Mouse (Mus musculus) hindbrain, embryonic 11.5 days (tissue): ENCODE data around the gene Wdr18. TPM values are rescaled to one million over a fixed set of nuclear protein-coding genes. Genes with fewer than 3 reads are reported as not detected.

Source experiments
- ATAC-seq: fragments of 200-750 bp; cut with Nextera tagmentation; 2 replicates; pipeline ENCODE4 v1.8.0; 2017; ENCODE audit warnings: mild to moderate bottlenecking, moderate TSS enrichment, moderate library complexity; ENCODE audit not compliant: low FRiP score
- DNase-seq: peaks from one replicate; pipeline ENCODE4 v3.0.0-alpha.2; 2015; ENCODE audit warnings: low spot score
- H3K27ac ChIP-seq: fragments of 300-500 bp; sonication (generic); 2 replicates; pipeline ENCODE4 v1.5.1; 2014; ENCODE audit warnings: mild to moderate bottlenecking, low read depth, low read length
- H3K27me3 ChIP-seq: fragments of 300-500 bp; sonication (generic); 2 replicates; pipeline ENCODE4 v1.6.1; 2014; ENCODE audit warnings: mild to moderate bottlenecking, low read length, moderate library complexity, mixed read lengths; ENCODE audit not compliant: control insufficient read depth, insufficient read depth
- H3K36me3 ChIP-seq: fragments of 300-500 bp; sonication (generic); 2 replicates; pipeline ENCODE4 v1.6.1; 2014; ENCODE audit warnings: mild to moderate bottlenecking, low read length, moderate library complexity, mixed read lengths; ENCODE audit not compliant: control insufficient read depth, insufficient read depth
- H3K4me1 ChIP-seq: fragments of 300-500 bp; sonication (generic); replicated peaks from 2 replicates; pipeline ENCODE4 v1.6.1; 2014; ENCODE audit warnings: low read length, mixed read lengths; ENCODE audit not compliant: control insufficient read depth, insufficient read depth
- H3K4me2 ChIP-seq: fragments of 300-500 bp; sonication (generic); replicated peaks from 2 replicates; pipeline ENCODE4 v1.6.1; 2014; ENCODE audit warnings: mild to moderate bottlenecking, low read depth, low read length
- H3K4me3 ChIP-seq: fragments of 300-500 bp; sonication (generic); 2 replicates; pipeline ENCODE4 v1.5.1; 2014; ENCODE audit warnings: low read depth, low read length
- H3K9ac ChIP-seq: fragments of 300-500 bp; sonication (generic); 2 replicates; pipeline ENCODE4 v1.6.1; 2014; ENCODE audit warnings: low read depth, low read length
- H3K9me3 ChIP-seq: fragments of 300-500 bp; sonication (generic); 2 replicates; pipeline ENCODE4 v1.6.1; 2016; ENCODE audit warnings: low read length; ENCODE audit not compliant: control insufficient read depth
- WGBS: fragments of 180-500 bp; shearing (Covaris S2); extraction: QIAGEN DNeasy Blood & Tissue Kit; methylation state at CpG from one replicate; pipeline ENCODE4 v1.1.7; 2014; 5-methylcytosine and 5-hydroxymethylcytosine counted together
- polyA plus RNA-seq: library from polyadenylated mRNA; unstranded; fragments of >200 nt; fragmentation: Nextera tagmentation; extraction: Ambion mirVana; gene quantifications from 2 replicates; pipeline ENCODE4 v1.2.1, GENCODE M21; 2014

The Wdr18 gene
- polyA plus RNA-seq, 1 experiment from 2014 or later = 94.7 TPM

DNA sequence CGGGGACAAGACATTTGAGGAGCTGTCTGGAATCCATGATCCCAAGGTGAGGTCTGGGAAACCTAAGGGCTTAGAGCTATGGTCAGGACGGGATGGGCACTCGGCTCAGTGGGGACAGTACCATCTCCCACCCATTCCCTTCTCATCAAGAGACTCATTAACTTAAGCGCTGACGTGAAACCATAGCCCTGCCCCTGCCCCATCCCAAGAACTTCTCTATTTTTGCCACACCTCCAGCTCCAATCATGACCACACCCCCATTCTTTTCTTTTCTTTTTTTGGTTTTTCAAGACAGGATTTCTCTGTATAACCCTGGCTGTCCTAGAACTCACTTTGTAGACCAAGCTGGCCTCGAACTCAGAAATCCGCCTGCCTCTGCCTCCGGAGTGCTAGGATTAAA lies 14.7 kb downstream of the Wdr18 start:
- Histone ChIP-seq H3K36me3 (peaks cover 30% of the 10 kb centered on the region), H3K27me3 (peaks cover 20% of the 10 kb centered on the region), H3K9me3 (no peaks in the 10 kb centered on the region), H3K4me1 (peaks cover 3% of the 10 kb centered on the region; the same call in 1 of the 2 replicates), H3K4me2 (no peak overlapping the region), H3K27ac (no peak overlapping the region), H3K4me3 (no peak overlapping the region), H3K9ac (no peak overlapping the region)
- 87% methylated on average over 8 of the region's 8 CpGs for WGBS
- DNase-seq (no peak), ATAC-seq (no peak)

GRCm38 (mm10) chr10:79976071-79976721 lies 16.2 kb downstream of the Wdr18 start:
- peaks cover 10% of the 10 kb centered on the region for H3K27me3 ChIP-seq
- no peak overlapping the region for H3K4me2 ChIP-seq
- H3K4me1 ChIP-seq = no peaks in the 10 kb centered on the region
- no peaks in the 10 kb centered on the region for H3K9me3 ChIP-seq
- ATAC-seq = no peak
- peaks cover 30% of the 10 kb centered on the region for H3K36me3 ChIP-seq
- H3K9ac ChIP-seq = no peak overlapping the region
- no peak overlapping the region for H3K27ac ChIP-seq
- DNase-seq = no peak
- H3K4me3 ChIP-seq = no peak overlapping the region
- WGBS = 86% methylated on average over 25 of the region's 28 CpGs

GRCm38 (mm10) chr10:79976722-79977107 lies 16.8 kb downstream of the Wdr18 start:
- Histone ChIP-seq H3K9ac (no peak overlapping the region), H3K4me1 (no peaks in the 10 kb centered on the region), H3K4me2 (no peak overlapping the region), H3K9me3 (no peaks in the 10 kb centered on the region), H3K4me3 (no peak overlapping the region), H3K27ac (no peak overlapping the region), H3K27me3 (peaks cover 7% of the 10 kb centered on the region), H3K36me3 (peaks cover 30% of the 10 kb centered on the region)
- 79% methylated on average over 33 of the region's 36 CpGs for whole genome bisulfite sequencing
- ATAC-seq (no peak), DNase-seq (no peak)

GRCm38 (mm10) chr10:79977324-79977723 lies 17.4 kb downstream of the Wdr18 start:
- H3K4me2 ChIP-seq = no peak overlapping the region
- H3K4me1 ChIP-seq = no peaks in the 10 kb centered on the region
- H3K4me3 ChIP-seq = no peak overlapping the region
- H3K27me3 ChIP-seq = peaks cover under 1% of the 10 kb centered on the region
- H3K9ac ChIP-seq = no peak overlapping the region
- no peak for DNase-seq
- peaks cover 30% of the 10 kb centered on the region for H3K36me3 ChIP-seq
- no peak overlapping the region for H3K27ac ChIP-seq
- no peaks in the 10 kb centered on the region for H3K9me3 ChIP-seq
- no peak for ATAC-seq
- 89% methylated on average over 24 of the region's 28 CpGs for WGBS

DNA sequence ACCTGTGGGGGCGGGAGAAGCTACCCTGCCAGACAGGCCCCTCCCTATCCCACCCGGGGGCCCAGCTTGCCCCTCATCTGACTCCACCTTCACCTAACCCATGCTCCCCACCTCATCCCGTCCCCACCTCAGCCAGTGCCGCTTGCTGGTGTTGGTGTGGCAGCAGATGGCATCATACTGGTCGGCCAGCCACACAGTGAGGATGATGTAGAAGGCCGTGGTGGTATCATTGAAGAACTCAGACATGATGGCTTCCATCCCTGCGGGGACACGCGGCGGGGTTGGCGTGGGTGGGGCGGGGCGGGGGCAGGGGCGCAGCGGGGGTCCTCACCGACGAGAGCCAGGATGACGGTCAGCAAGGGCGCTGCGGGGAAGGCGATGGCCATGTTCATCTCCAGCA lies 18.1 kb downstream of the Wdr18 start:
- no peak overlapping the region for H3K27ac ChIP-seq
- DNase-seq = no peak
- H3K36me3 ChIP-seq = peaks cover 30% of the 10 kb centered on the region

DNA sequence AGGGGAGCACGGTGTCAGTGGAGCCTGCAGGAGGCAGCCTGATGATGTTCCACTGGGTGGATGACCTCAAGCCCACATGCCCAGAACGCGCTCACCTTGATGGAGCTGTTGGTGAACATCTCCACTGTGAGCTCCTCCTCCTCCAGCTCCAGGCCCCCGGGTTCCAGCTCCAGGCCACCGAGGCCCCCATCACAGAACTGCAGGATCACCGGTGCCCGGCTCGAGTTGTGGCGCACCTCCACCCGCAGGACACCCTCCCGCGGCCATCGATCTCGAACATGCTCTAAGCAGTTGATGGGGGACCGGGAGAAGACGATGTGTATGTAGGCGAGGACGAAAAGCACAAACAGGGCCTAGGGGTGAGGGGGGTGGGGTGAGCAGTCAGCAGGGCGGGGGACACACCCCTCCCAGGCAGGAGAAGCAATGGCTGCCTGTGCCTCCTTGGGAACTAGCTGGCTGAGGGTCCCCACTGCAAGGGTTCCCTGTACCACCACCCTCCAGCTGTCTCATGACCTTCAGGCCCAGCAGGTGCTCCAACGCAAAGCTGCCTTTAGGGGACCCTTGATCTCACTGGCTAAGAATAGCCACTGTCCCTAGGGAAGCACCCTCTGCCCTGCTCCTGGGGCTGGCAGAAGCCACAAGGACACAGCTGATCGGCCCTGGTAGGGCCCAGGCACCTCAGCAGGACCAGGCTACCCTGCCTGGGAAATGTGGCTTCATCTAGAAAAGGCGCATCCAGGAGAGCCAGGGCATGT lies 19.6 kb downstream of the Wdr18 start:
- no peak for DNase-seq
- Histone ChIP-seq H3K9ac (no peak overlapping the region), H3K27me3 (no peaks in the 10 kb centered on the region), H3K4me1 (peaks cover 6% of the 10 kb centered on the region), H3K9me3 (no peaks in the 10 kb centered on the region), H3K4me2 (no peak overlapping the region), H3K36me3 (peaks cover 30% of the 10 kb centered on the region), H3K27ac (no peak overlapping the region), H3K4me3 (no peak overlapping the region)
- 91% methylated on average over 22 of the region's 22 CpGs for WGBS
- no peak for ATAC-seq

More for the DNA sequence above, 18.1 kb downstream of the Wdr18 start:
- Histone ChIP-seq H3K9ac (no peak overlapping the region), H3K4me1 (peaks cover 2% of the 10 kb centered on the region), H3K4me2 (no peak overlapping the region), H3K27me3 (no peaks in the 10 kb centered on the region), H3K4me3 (no peak overlapping the region), H3K9me3 (no peaks in the 10 kb centered on the region)
- 95% methylated on average over 21 of the region's 21 CpGs for WGBS
- ATAC-seq = no peak

GRCm38 (mm10) chr10:79983205-79983604 lies 23.3 kb downstream of the Wdr18 start:
- Histone ChIP-seq H3K9ac (peak overlapping the region; percentile 86), H3K4me2 (peak overlapping the region; percentile 73), H3K36me3 (peaks cover 9% of the 10 kb centered on the region; the same call in 1 of the 2 replicates), H3K4me1 (peaks cover 6% of the 10 kb centered on the region), H3K9me3 (no peaks in the 10 kb centered on the region), H3K27ac (peak overlapping the region; percentile 92; the same call in 1 of the 2 replicates), H3K4me3 (peak overlapping the region; percentile 66), H3K27me3 (peaks cover 15% of the 10 kb centered on the region)
- WGBS = 78% methylated on average over 5 of the region's 5 CpGs
- DNase-seq (no peak), ATAC-seq (no peak)

- H3K4me3 ChIP-seq = peak overlapping the region; percentile 66
- WGBS = 2% methylated on average over 16 of the region's 21 CpGs
- DNase-seq (peak; percentile 78), ATAC-seq (peak; percentile 13; the same call in 1 of the 2 replicates)
- peaks cover 9% of the 10 kb centered on the region for H3K4me1 ChIP-seq
- H3K27ac ChIP-seq = peak overlapping the region; percentile 92
- H3K9me3 ChIP-seq = no peaks in the 10 kb centered on the region
- peaks cover 6% of the 10 kb centered on the region; the same call in 1 of the 2 replicates for H3K36me3 ChIP-seq
- H3K27me3 ChIP-seq = peaks cover 20% of the 10 kb centered on the region
- peak overlapping the region; percentile 73 for H3K4me2 ChIP-seq
- H3K9ac ChIP-seq = peak overlapping the region; percentile 86
These were observed 23.7 kb downstream of the Wdr18 start for GRCm38 (mm10) chr10:79983670-79984069.
